In genomic region chr8:104452177-104452576, GRCm38 (mm10) we compare ENCODE assay signal across 22 mouse cellular contexts. TPM values are rescaled to one million over a fixed set of nuclear protein-coding genes. Genes with fewer than 3 reads are reported as not detected.
"Had no signal": no experiment of that assay in that cellular context is flagged by ENCODE, and none has a peak within 500 bp of the region (broad histone marks: within the 10 kb centered on the region; RNA-seq: fewer than 3 reads in every experiment).

No protein-coding gene starts in this region.

- H3K4me2 ChIP-seq: limb, embryonic 13.5 days; lung, embryonic 15.5 days; midbrain, embryonic 11.5 days had no signal

- DNase-seq: kidney, adult 2 months; kidney, postnatal 25 days; layer of hippocampus, adult 9-11 months; lung, adult 18-20 months; lung, postnatal 10 days; lung, postnatal 4 days; midbrain, embryonic 14.5 days; thymus, adult 2 months; thymus, postnatal 14 days; thymus, postnatal 4 days had no signal

- H3K4me3 ChIP-seq: layer of hippocampus, adult 2 months; limb, embryonic 10.5 days; limb, embryonic 13.5 days; lung, embryonic 15.5 days had no signal

- H3K9me3 ChIP-seq: limb, embryonic 10.5 days; limb, embryonic 13.5 days; lung, embryonic 15.5 days had no signal

- H3K9ac ChIP-seq: limb, embryonic 13.5 days; lung, embryonic 15.5 days had no signal

- H3K27me3 ChIP-seq: limb, embryonic 13.5 days; lung, embryonic 15.5 days had no signal

- ATAC-seq: intestine, postnatal 0 days had no signal

- H3K36me3 ChIP-seq: limb, embryonic 10.5 days; limb, embryonic 13.5 days; lung, embryonic 15.5 days had no signal

- H3K27ac ChIP-seq: kidney, postnatal 0 days; layer of hippocampus, adult 2 months; limb, embryonic 10.5 days; limb, embryonic 13.5 days; lung, embryonic 15.5 days; stomach, postnatal 0 days had no signal

- H3K4me1 ChIP-seq: limb, embryonic 10.5 days; limb, embryonic 13.5 days; lung, embryonic 15.5 days had no signal

RNA-seq across cellular contexts. Expression of gene Terb1, which starts 57.5 kb away (rescaled TPM):
- total RNA-seq: liver, adult 2 months; megakaryocyte progenitor cell, adult 5-6 weeks; megakaryocyte-erythroid progenitor cell, adult 5-6 weeks had no signal
- polyA plus RNA-seq: kidney, adult 2 months; liver, adult 2 months; small intestine, adult 2 months had no signal
